Mouse (Mus musculus) adrenal gland (tissue): ENCODE results near the gene Xpr1.
"Not testable (repeated sequence)": the region's sequence is repeated elsewhere in the genome, so short reads cannot be mapped to it uniquely, and the experiment has no call there.

Experiments used
- intact Hi-C: fragments of 180-260 bp; cut with DNase I; formaldehyde crosslinking; loops from one replicate; pipeline ENCODE4 v1.15.1; 2025

Gene Xpr1

DNA sequence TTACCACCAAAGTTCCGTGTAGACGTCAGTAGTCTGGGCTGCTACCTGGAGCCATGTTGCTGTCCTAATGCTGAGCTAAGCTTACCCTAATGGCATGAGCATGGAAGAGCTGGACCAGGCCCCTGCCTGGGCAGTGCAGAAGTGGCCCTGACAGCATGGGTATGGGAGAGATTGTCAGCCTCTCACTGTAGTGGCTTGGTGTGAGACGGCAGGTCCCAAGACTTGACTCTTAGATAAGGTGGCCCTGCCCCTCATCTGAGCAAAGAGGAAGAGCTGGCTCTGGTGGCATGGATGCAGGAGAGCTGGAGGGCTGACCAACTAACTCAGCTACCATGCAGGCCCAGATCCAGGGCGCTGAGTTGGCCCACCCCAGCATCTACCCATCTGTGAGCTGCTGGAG, 79.9 kb downstream of the Xpr1 start:
- intact Hi-C loops = no loop called here

- intact Hi-C loops = no loop called here
Measured at GRCm38 (mm10) chr1:155335963-155336362, 81.3 kb downstream of the Xpr1 start.

GRCm38 (mm10) chr1:155322183-155322582, 95.0 kb downstream of the Xpr1 start:
- intact Hi-C loops = no loop called here

DNA sequence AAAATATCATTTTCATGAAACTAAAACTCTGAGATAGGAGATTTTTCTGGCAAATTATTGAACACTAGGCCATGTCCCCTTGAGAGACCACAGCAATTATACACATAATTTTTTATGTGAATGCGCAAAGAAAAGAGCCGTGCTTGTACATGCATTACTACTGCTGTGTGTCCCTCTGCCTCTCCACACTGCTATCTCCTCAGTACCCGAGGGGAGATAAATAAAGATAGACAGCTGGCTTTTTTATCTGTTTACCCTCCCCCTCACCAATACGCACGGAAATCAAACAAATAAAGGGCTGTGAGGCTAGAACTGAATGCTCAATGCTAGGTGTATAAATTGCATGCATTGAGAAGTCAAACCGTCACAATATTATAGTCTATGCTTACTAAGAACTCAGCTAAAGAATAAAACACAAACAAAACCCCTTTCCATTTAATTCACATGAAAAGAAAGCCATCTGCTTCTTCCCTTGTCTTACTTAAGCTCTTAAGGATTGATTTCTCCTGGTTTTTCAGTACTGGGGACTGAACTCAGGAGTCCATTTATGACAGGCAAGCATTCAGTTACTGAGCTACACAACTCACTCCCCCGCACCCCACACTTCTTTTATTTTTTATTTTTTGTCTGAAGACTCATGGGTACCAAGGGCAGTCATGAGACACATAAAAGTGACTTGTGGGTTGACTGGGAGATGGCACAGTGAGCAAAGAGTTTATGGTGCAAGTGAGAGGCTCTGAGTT, 97.0 kb downstream of the Xpr1 start:
- intact Hi-C loops = no loop called here

DNA sequence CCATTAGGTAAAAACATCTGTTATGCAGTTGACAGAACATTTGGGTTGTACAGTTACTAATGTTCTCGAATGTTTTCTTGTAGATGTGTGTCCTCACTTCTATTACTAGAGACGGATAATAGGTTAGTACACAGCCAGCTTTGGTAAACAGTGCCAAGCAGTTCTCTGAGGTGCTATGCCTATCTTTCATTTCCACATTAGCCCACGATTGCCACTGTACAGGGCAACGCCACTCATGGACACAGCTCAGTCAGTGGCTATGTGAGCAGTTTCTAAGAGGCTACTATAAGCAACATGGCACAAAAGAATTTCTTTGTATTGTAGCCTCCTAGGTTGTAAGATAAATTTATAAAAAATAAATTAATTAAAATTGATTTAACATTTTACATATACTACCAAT, 97.7 kb downstream of the Xpr1 start:
- intact Hi-C loops = no loop called here

DNA sequence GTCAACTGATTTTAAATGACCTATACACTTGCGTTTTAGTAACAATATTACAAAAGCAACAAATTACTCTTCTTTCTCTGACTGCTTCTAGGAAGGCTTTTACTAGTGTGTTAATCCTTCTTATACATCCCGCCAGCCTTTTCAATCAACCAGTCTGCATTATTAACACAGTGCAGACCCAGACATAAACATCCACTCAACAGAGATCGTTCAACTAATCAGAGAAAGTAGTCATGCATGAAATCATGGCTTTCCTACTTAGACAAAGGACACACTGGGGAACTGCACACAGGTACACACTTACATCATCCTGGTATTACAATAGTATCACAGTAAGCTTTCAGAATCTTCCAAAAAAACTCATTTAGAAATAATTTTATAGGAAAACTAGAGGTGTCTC, 105.5 kb downstream of the Xpr1 start:
- intact Hi-C loops = no loop called here

GRCm38 (mm10) chr1:155306879-155307278, 110.3 kb downstream of the Xpr1 start:
- intact Hi-C loops = no loop called here

- intact Hi-C loops = no loop called here
Measured at GRCm38 (mm10) chr1:155303402-155303801, 113.8 kb downstream of the Xpr1 start.

DNA sequence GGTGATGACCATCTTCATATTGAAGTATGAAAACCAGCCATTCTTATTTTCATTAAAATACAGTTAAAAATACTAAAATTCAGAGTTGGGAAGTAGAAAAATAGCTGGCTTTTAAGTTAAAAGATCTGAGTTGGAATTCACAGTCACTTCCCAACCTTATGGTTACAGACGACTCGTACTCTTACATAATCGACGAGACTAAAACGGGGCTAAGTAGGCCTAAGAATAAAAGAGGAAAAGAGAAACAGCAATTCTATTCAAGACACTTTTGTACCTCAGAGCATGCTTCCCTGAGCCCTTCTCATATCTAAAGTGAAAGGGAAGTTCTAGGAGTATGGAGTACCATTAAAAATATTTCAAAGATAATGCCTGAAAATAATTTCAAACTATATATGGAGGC, 119.6 kb downstream of the Xpr1 start:
- intact Hi-C loops = no loop called here

- intact Hi-C loops = no loop called here
Measured at GRCm38 (mm10) chr1:155297203-155297602, 120.0 kb downstream of the Xpr1 start.

DNA sequence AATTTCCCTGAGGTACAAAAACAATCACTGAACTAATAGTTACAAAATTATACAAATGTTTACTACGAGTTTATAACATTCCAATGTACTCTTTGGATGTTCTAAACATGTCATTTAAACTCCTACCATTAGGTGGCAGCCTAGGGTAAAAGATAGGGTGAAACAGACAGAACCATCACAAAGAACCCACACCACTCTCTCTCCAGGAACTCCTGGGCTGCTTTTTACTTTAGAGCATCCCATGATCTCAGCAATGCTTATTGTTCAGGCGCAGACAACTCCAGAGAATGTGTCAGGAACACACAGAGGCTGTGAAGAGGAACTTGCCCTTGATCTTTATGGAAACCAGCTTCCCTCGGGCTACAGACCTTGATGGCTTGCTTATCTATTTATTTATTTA, 123.8 kb downstream of the Xpr1 start:
- intact Hi-C loops = loop anchor here (2.0 to 5.0 kb wide), 2 partner anchors 224 to 243 kb away; no protein-coding TSS in a partner anchor

DNA sequence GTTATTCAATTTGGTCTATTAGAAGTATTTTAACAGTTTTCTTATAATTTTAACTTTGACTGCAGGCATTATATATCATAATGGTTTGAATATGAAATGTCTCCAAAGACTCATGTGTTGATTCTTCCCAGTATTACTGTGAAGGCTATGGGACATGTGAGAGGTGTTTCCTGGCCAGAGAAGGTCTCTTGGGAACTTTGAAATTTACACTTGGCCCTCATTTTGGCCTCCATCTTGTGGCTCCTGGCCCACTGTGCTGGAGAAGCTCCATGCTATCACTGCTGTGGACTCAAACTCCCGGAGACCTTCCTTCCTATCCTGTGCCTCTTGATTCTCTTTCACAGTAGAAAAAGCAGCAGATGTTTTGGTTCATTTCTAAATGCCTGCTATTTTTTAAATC, 127.8 kb downstream of the Xpr1 start:
- intact Hi-C loops = no loop called here

DNA sequence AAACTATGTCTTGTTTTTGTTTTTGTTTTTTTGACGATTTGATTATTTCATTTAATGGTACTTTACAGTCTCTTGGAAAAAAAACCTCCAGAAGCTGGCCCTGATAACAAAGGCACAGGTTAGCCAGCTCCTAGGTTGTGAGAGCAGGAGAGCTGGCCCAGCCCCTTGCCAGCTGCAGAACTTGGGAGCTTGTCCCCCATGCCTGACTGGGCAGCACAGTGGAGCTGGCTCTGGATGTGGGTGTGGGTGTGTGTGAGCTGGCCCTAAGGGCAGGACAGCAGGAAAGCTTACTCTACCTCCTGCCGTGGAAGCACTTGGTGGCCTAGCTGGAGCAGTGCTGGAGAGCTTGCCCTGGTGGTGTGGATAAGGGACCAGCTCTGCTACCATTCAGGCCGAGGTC, 129.2 kb downstream of the Xpr1 start:
- intact Hi-C loops = no loop called here

- intact Hi-C loops = no loop called here
Measured at GRCm38 (mm10) chr1:155283808-155284207, 133.4 kb downstream of the Xpr1 start.

GRCm38 (mm10) chr1:155281003-155281793, 136.0 kb downstream of the Xpr1 start:
- intact Hi-C loops = loop anchor here (2.0 kb wide), 1 partner anchor 254 kb away; no protein-coding TSS in a partner anchor

- intact Hi-C loops = loop anchor here (2.0 kb wide), 1 partner anchor 254 kb away; no protein-coding TSS in a partner anchor
Measured at GRCm38 (mm10) chr1:155280306-155280705, 136.9 kb downstream of the Xpr1 start.

GRCm38 (mm10) chr1:155276381-155277033, 140.7 kb downstream of the Xpr1 start:
- intact Hi-C loops = no loop called here

GRCm38 (mm10) chr1:155275793-155276192, 141.4 kb downstream of the Xpr1 start:
- intact Hi-C loops = no loop called here

DNA sequence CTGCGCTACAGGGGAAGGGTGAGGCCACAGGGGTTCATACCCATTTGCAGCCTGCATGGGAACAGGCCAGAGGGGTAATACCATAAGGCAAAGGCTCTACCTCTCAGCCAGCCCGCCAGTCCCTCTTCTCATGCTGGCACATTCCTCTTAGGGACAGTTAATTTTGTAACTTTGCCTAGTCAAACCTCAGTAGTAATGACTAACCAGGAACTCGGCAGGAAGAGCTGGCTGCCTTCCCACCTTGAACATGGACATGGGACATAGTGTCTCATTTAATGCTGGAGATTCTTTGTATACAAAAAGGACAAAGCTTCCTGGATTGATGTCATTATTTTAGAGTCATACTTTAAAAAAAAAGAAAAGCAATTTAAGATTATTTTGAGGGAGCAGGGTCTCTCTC, 142.2 kb downstream of the Xpr1 start:
- intact Hi-C loops = no loop called here

GRCm38 (mm10) chr1:155272953-155273352, 144.3 kb downstream of the Xpr1 start:
- intact Hi-C loops = no loop called here

- intact Hi-C loops = not testable (repeated sequence)
Measured at GRCm38 (mm10) chr1:155262496-155262895, 154.7 kb downstream of the Xpr1 start.

DNA sequence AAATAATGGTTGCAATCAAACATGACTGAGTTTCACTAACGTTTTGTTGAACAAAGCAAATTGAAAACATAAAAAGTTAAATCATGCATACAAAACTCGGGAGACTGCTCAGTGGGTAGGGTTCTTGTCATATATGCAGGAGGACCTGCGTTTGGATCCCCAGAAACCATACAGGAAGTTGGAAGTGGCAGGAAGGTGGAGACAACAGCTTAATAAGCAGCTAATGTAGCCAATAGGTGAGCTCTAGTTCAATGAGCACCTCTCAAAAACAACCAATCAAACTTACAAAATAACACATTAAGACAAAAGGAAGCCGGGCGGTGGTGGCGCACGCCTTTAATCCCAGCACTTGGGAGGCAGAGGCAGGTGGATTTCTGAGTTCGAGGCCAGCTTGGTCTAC, 162.9 kb downstream of the Xpr1 start:
- intact Hi-C loops = no loop called here
